In genomic region chr10:88885632-88886090, GRCm38 (mm10) we compare ENCODE assay signal across 8 mouse cellular contexts. TPM values are rescaled to one million over a fixed set of nuclear protein-coding genes. Genes with fewer than 3 reads are reported as not detected.
DNase-seq lines count a peak whose midpoint lies in the region; ATAC-seq lines count a peak whose summit lies in the region.

Gene Slc5a8 (plus strand): TSS chr10:88885992.

- H3K9me3 ChIP-seq in heart, embryonic 15.5 days (replicated peaks) = no peaks in the 10 kb centered on the region
- no peaks in the 10 kb centered on the region for H3K9me3 ChIP-seq in forebrain, embryonic 15.5 days
- H3K9me3 ChIP-seq in neural tube, embryonic 14.5 days (ENCODE audit: control insufficient read depth, low read length) = no peaks in the 10 kb centered on the region

- H3K9ac ChIP-seq in heart, embryonic 15.5 days = no peak within 1 kb of the TSS
- peak within 1 kb of the TSS; percentile 22; the same call in 1 of the 2 replicates for H3K9ac ChIP-seq in forebrain, embryonic 15.5 days (replicated peaks)
- H3K9ac ChIP-seq in neural tube, embryonic 14.5 days (replicated peaks; ENCODE audit: low read depth, low read length) = no peak within 1 kb of the TSS

- peaks cover 9% of the 10 kb centered on the region for H3K4me1 ChIP-seq in heart, embryonic 15.5 days (replicated peaks)
- peaks cover 11% of the 10 kb centered on the region for H3K4me1 ChIP-seq in forebrain, embryonic 15.5 days
- no peaks in the 10 kb centered on the region for H3K4me1 ChIP-seq in neural tube, embryonic 14.5 days (ENCODE audit: control insufficient read depth, insufficient read depth, low read length)

- ATAC-seq in heart, embryonic 15.5 days (replicated peaks; ENCODE audit: insufficient number of reproducible peaks, insufficient read depth, low FRiP score, low read depth) = no peak
- peak; percentile 26; the same call in 1 of the 2 replicates for ATAC-seq in forebrain, embryonic 15.5 days (replicated peaks)
- ATAC-seq in neural tube, embryonic 14.5 days (ENCODE audit: low read depth) = peak; percentile 11; the same call in 1 of the 2 replicates

- intact Hi-C loops in heart, postnatal 14 days (cut with DNase I) = no loop called here
- intact Hi-C loops in left cerebral cortex, postnatal 14 days (cut with DNase I) = no loop called here
- intact Hi-C loops in heart, postnatal 10 days (cut with DNase I) = no loop called here

- no peak within 1 kb of the TSS for H3K27ac ChIP-seq in heart, embryonic 15.5 days
- no peak within 1 kb of the TSS for H3K27ac ChIP-seq in forebrain, embryonic 15.5 days (replicated peaks)
- H3K27ac ChIP-seq in neural tube, embryonic 14.5 days (ENCODE audit: low read depth, low read length) = no peak within 1 kb of the TSS

- no peaks in the 10 kb centered on the region for H3K36me3 ChIP-seq in heart, embryonic 15.5 days
- no peaks in the 10 kb centered on the region for H3K36me3 ChIP-seq in forebrain, embryonic 15.5 days
- H3K36me3 ChIP-seq in neural tube, embryonic 14.5 days (ENCODE audit: control insufficient read depth, insufficient read depth, low read length) = no peaks in the 10 kb centered on the region

- DNase-seq in heart, postnatal 14 days = no peak
- DNase-seq in kidney, postnatal 25 days = peak; percentile 79 to 90
- no peak for DNase-seq in frontal cortex, postnatal 14 days (ENCODE audit: low spot score in 2 of 2)
- no peak for DNase-seq in left cerebral cortex, postnatal 14 days (ENCODE audit: low spot score in 2 of 2)
- no peak for DNase-seq in heart, postnatal 10 days

- H3K4me2 ChIP-seq in heart, embryonic 15.5 days = peak within 1 kb of the TSS; percentile 58
- peak within 1 kb of the TSS; percentile 53 for H3K4me2 ChIP-seq in forebrain, embryonic 15.5 days (replicated peaks)
- H3K4me2 ChIP-seq in neural tube, embryonic 14.5 days (ENCODE audit: low read depth, low read length) = peak within 1 kb of the TSS; percentile 55

- H3K4me3 ChIP-seq in heart, embryonic 15.5 days = peak within 1 kb of the TSS; percentile 35
- H3K4me3 ChIP-seq in forebrain, embryonic 15.5 days = peak within 1 kb of the TSS; percentile 36
- H3K4me3 ChIP-seq in neural tube, embryonic 14.5 days (ENCODE audit: low read depth, low read length) = peak within 1 kb of the TSS; percentile 25

- H3K27me3 ChIP-seq in heart, embryonic 15.5 days = peaks cover 38% of the 10 kb centered on the region
- peaks cover 26% of the 10 kb centered on the region for H3K27me3 ChIP-seq in forebrain, embryonic 15.5 days
- H3K27me3 ChIP-seq in neural tube, embryonic 14.5 days (ENCODE audit: control insufficient read depth, insufficient read depth, low read length) = peaks cover 12% of the 10 kb centered on the region

- 6% methylated on average over 31 of the region's 31 CpGs for WGBS in heart, embryonic 15.5 days
- 3% methylated on average over 31 of the region's 31 CpGs for WGBS in forebrain, embryonic 15.5 days
- 4% methylated on average over 31 of the region's 31 CpGs for WGBS in neural tube, embryonic 14.5 days

RNA-seq across cellular contexts. Expression of gene Slc5a8, which starts in this region (rescaled TPM):
- 0.03 and 0.08 TPM in 2 replicates for polyA plus RNA-seq in heart, embryonic 15.5 days (2015; fragmentation: Nextera tagmentation; extraction: Ambion mirVana)
- under 1 TPM; 0.05 to 0.17 TPM for total RNA-seq in heart, postnatal 14 days (2021)
- 0.05 and 0.06 TPM in 2 replicates for polyA plus RNA-seq in forebrain, embryonic 15.5 days (2015; fragmentation: Nextera tagmentation; extraction: Ambion mirVana)
- polyA plus RNA-seq in neural tube, embryonic 14.5 days (2014; fragmentation: Nextera tagmentation; extraction: Ambion mirVana) = 0.05 and 0.06 TPM in 2 replicates
- not detected for total RNA-seq in left cerebral cortex, postnatal 14 days (2021)
- total RNA-seq in heart, postnatal 10 days (2021) = not detected

Comparison
In these comparisons a context has a peak if more than half of its experiments do, and no peak if none do; other contexts are left out.
1. Peak in ATAC-seq, H3K4me3 ChIP-seq, H3K9ac ChIP-seq and H3K4me2 ChIP-seq in forebrain, embryonic 15.5 days; RNA of the gene not detected or under 1 TPM.
2. Peak in ATAC-seq, H3K4me3 ChIP-seq and H3K4me2 ChIP-seq in neural tube, embryonic 14.5 days; RNA of the gene not detected or under 1 TPM.
3. DNase-seq: peak in kidney, postnatal 25 days (2 of 2); none in heart, postnatal 14 days (0 of 2), frontal cortex, postnatal 14 days (0 of 2), left cerebral cortex, postnatal 14 days (0 of 2) and heart, postnatal 10 days (0 of 2).
4. Peak in every context shown above with its lines, with median percentiles within 50 percentile points of each other: H3K4me2 ChIP-seq and H3K4me3 ChIP-seq.